Mouse (Mus musculus) lung, embryonic 16.5 days (tissue): ENCODE results near the gene Eif5a. TPM values are rescaled to one million over a fixed set of nuclear protein-coding genes. Genes with fewer than 3 reads are reported as not detected.

Source experiments
- ATAC-seq: fragments of 200-750 bp; cut with Nextera tagmentation; 2 replicates; pipeline ENCODE4 v1.8.0; 2017; ENCODE audit warnings: low read depth, mild to moderate bottlenecking, moderate library complexity
- H3K27ac ChIP-seq: fragments of 300-500 bp; sonication (generic); 2 replicates; pipeline ENCODE4 v1.5.1; 2014; ENCODE audit warnings: mild to moderate bottlenecking, control low read depth, low read length
- H3K27me3 ChIP-seq: fragments of 300-500 bp; sonication (generic); 2 replicates; pipeline ENCODE4 v1.6.1; 2014; ENCODE audit warnings: low read depth, low read length, mixed read lengths; ENCODE audit not compliant: control insufficient read depth, insufficient read depth
- H3K36me3 ChIP-seq: fragments of 300-500 bp; sonication (generic); 2 replicates; pipeline ENCODE4 v1.6.1; 2014; ENCODE audit warnings: low read length; ENCODE audit not compliant: control insufficient read depth, insufficient read depth
- H3K4me1 ChIP-seq: fragments of 300-500 bp; sonication (generic); replicated peaks from 2 replicates; pipeline ENCODE4 v1.6.1; 2014; ENCODE audit warnings: low read length, mixed read lengths; ENCODE audit not compliant: control insufficient read depth, insufficient read depth
- H3K4me2 ChIP-seq: fragments of 300-500 bp; sonication (generic); 2 replicates; pipeline ENCODE4 v1.6.1; 2014; ENCODE audit warnings: low read depth, low read length, control low read depth
- H3K4me3 ChIP-seq: fragments of 300-500 bp; sonication (generic); 2 replicates; pipeline ENCODE4 v1.5.1; 2014; ENCODE audit warnings: mild to moderate bottlenecking, low read length, control low read depth
- H3K9ac ChIP-seq: fragments of 300-500 bp; sonication (generic); 2 replicates; pipeline ENCODE4 v1.6.1; 2014; ENCODE audit warnings: low read length, control low read depth
- H3K9me3 ChIP-seq: fragments of 300-500 bp; sonication (generic); 2 replicates; pipeline ENCODE4 v1.6.1; 2016; ENCODE audit warnings: low read length; ENCODE audit not compliant: control insufficient read depth
- WGBS: fragments of 180-500 bp; shearing (Covaris S2); extraction: QIAGEN DNeasy Blood & Tissue Kit; methylation state at CpG from one replicate; pipeline ENCODE4 v1.1.7; 2014; 5-methylcytosine and 5-hydroxymethylcytosine counted together
- polyA plus RNA-seq: library from polyadenylated mRNA; unstranded; fragments of >200 nt; fragmentation: Nextera tagmentation; extraction: Ambion mirVana; gene quantifications from 2 replicates; pipeline ENCODE4 v1.2.1, GENCODE M21; 2015

The Eif5a gene
- polyA plus RNA-seq, 1 experiment from 2014 or later: 1,410 TPM

DNA sequence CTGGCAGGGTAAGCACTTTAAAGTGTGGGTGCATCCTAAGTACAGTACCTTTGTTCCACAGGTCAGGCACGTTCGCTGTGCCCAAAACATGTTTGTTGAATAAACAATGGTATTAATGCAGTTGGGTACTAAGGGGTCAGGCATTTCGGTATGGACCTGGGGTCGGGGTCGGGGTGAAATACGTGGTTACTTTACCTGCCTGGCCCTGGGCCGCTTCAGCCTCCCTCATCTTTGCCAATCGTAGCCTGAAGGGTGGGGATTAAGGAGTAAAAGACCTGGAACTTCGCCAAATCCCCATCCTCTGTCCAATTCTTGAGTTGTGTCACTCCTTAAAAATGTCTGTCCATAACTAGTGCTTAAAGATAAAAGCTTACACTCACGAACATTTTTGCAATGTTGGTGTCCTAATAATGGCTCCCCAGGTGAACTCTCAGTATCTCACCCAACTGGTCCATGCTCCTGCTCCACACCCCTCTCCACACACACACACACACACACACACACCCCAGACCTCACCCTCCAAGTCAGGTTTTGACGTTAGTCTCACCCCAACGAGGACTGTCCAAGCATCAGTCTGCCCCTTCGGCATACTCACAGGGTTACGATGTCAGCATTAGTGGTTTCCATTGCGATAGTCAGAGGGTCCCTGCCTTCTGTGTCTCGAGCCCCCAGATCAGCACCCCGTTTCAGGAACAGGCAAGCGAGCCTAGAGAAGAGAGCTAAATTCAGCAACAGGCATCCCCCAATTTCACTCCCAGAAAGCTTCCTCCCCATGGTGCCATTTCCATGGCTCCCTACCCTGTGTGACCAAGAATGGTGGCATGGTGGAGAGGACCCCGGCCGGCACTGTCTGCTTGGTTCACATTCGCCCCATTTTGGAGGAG lies 39.7 kb downstream of the Eif5a start:
- peaks cover 38% of the 10 kb centered on the region for H3K4me1 ChIP-seq
- H3K36me3 ChIP-seq: no peaks in the 10 kb centered on the region
- ATAC-seq: no peak
- peak overlapping the region; percentile 87 for H3K4me2 ChIP-seq
- H3K9ac ChIP-seq: peak overlapping the region; percentile 76
- peak overlapping the region; percentile 62 for H3K4me3 ChIP-seq
- WGBS: 52% methylated on average over 21 of the region's 21 CpGs
- H3K27me3 ChIP-seq: no peaks in the 10 kb centered on the region
- H3K27ac ChIP-seq: peak overlapping the region; percentile 95
- H3K9me3 ChIP-seq: no peaks in the 10 kb centered on the region

DNA sequence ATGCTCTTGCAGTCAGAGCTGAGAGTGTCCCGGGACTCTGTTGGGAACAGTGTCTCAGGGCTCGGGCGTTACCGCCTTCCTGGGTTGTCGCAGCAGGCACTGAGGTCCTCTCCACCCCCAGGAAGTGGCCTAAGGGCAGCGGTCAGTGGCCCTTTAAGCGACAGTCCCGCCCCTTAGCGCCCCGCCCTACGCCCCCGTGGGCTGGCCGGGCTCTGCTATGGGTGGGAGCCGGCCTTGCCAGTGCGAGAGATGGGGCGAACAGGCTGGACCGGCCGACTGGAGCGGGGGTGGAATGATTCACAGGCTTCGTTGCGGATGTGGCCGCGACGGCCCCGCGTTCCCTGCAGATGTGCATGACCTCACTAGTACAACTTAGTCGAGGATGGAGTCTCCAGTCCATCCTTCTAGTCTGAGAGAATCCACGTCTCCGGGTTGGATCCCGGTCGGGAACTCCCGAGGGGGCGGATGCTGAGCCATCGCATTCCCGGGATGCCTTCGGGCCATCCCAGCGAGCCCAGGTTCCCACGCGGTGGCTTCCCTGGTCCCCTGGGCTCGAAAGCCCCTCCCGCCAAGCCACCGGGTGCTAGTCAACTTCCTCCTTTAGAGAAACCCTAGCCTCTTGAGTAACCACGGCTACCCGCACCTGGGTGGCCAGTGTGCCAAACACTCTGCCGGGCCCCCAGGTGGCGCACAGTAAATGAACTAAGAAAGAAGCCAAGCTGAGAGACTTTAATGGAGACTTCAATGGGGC lies 40.7 kb downstream of the Eif5a start, which contains the start of gene Kctd11:
Gene Kctd11 (minus strand): TSS at position 554 of the 751 bp plus-strand sequence.
- Histone ChIP-seq H3K27ac (peak within 1 kb of the TSS; percentile 95), H3K4me2 (peak within 1 kb of the TSS; percentile 87), H3K9ac (peak within 1 kb of the TSS; percentile 76), H3K36me3 (no peaks in the 10 kb centered on the region), H3K4me1 (peaks cover 46% of the 10 kb centered on the region), H3K4me3 (peak within 1 kb of the TSS; percentile 62), H3K9me3 (no peaks in the 10 kb centered on the region), H3K27me3 (no peaks in the 10 kb centered on the region)
- peak; percentile 93 for ATAC-seq
- WGBS: under 1% methylated on average over 46 of the region's 46 CpGs

DNA sequence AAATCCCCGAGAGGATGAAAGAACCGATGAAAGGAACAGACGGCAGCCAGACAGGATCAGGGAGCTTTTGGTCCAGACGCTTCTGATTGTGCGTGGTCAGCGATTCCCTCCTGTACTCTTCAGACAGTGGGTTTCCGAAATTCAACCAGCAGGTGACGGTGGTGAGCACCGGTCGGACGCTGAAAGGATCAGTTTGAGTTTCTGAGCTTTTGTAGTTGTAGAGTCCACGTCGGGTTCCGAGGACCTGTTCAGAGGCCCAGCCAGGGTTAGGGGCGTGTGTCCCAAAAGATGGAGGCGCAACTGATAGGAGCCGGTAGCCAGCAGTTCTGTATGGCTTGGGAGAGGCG lies 41.3 kb downstream of the Eif5a start:
- Histone ChIP-seq H3K4me1 (peaks cover 52% of the 10 kb centered on the region), H3K4me2 (peak overlapping the region; percentile 87), H3K27ac (peak overlapping the region; percentile 95), H3K9me3 (no peaks in the 10 kb centered on the region), H3K4me3 (peak overlapping the region; percentile 62), H3K9ac (peak overlapping the region; percentile 76), H3K27me3 (no peaks in the 10 kb centered on the region), H3K36me3 (no peaks in the 10 kb centered on the region)
- ATAC-seq: peak; percentile 35; the same call in 1 of the 2 replicates
- 1% methylated on average over 18 of the region's 18 CpGs for WGBS

DNA sequence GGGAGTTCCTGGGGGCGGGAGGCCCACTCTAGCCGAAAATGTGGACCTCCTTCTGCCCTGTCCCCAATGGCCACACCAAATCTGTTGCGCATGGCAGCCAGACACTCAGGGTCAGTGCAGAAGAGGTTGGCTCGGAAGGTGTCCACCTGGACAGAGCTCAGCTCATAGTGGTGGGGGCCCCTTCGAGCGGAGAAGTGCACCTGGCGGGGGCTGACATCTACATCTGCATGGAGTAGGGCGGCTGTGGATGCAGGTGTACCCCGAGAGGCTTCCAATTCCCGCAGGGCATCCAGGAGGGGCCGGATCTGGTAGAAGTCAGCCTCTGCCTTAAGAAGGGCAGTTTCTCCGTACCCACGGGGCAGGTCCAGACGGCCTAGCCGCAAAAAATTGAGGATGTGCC lies 42.0 kb downstream of the Eif5a start:
- H3K27ac ChIP-seq: no peak overlapping the region
- no peaks in the 10 kb centered on the region for H3K9me3 ChIP-seq
- peak overlapping the region; percentile 76 for H3K9ac ChIP-seq
- H3K4me2 ChIP-seq: peak overlapping the region; percentile 87
- no peaks in the 10 kb centered on the region for H3K36me3 ChIP-seq
- 35% methylated on average over 15 of the region's 15 CpGs for WGBS
- peaks cover 53% of the 10 kb centered on the region for H3K4me1 ChIP-seq
- no peak for ATAC-seq
- H3K4me3 ChIP-seq: peak overlapping the region; percentile 62
- H3K27me3 ChIP-seq: no peaks in the 10 kb centered on the region

GRCm38 (mm10) chr11:69878952-69879351 lies 42.8 kb downstream of the Eif5a start:
- Histone ChIP-seq H3K4me2 (peak overlapping the region; percentile 87), H3K36me3 (no peaks in the 10 kb centered on the region), H3K27me3 (no peaks in the 10 kb centered on the region), H3K27ac (no peak overlapping the region), H3K4me1 (peaks cover 49% of the 10 kb centered on the region), H3K9ac (peak overlapping the region; percentile 76), H3K4me3 (peak overlapping the region; percentile 62), H3K9me3 (no peaks in the 10 kb centered on the region)
- WGBS: 80% methylated on average over 6 of the region's 6 CpGs
- ATAC-seq: no peak

- WGBS: 75% methylated on average over 3 of the region's 3 CpGs
- H3K27me3 ChIP-seq: no peaks in the 10 kb centered on the region
- peak overlapping the region; percentile 49; the same call in 1 of the 2 replicates for H3K9ac ChIP-seq
- peaks cover 49% of the 10 kb centered on the region for H3K4me1 ChIP-seq
- ATAC-seq: no peak
- H3K4me2 ChIP-seq: no peak overlapping the region
- H3K9me3 ChIP-seq: no peaks in the 10 kb centered on the region
- H3K36me3 ChIP-seq: no peaks in the 10 kb centered on the region
- no peak overlapping the region; the same call in 1 of the 2 replicates for H3K4me3 ChIP-seq
- H3K27ac ChIP-seq: no peak overlapping the region
Observed at GRCm38 (mm10) chr11:69878399-69878798, 43.4 kb downstream of the Eif5a start.

GRCm38 (mm10) chr11:69877878-69878277 lies 43.9 kb downstream of the Eif5a start, which contains the start of gene Tmem95:
Gene Tmem95 (minus strand): TSS chr11:69878018.
- 81% methylated on average over 11 of the region's 11 CpGs for WGBS
- no peak within 1 kb of the TSS; the same call in 1 of the 2 replicates for H3K27ac ChIP-seq

DNA sequence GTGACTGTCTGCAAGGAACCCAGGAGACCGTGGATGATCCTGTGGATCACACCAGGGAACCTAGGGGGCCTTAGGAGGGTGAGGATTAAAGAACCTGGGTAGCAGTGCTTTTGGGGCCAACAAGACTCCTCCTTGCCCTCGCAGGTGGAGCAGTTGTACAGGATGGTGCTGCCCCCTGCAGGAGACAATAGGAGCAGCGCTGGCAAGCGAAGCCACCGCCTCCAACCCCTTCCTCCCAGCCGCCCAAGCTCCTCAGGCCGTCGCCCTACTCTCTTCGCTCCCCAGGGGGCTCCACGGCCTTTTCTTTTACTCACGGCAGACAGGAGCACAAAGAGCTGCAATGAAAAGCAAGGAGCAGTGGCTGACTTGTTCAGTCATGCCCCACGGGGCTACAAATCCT lies 44.9 kb downstream of the Eif5a start:
- WGBS: 3% methylated on average over 12 of the region's 12 CpGs
- ATAC-seq: peak; percentile 16
- Histone ChIP-seq H3K36me3 (no peaks in the 10 kb centered on the region), H3K27ac (peak overlapping the region; percentile 72), H3K27me3 (no peaks in the 10 kb centered on the region), H3K9me3 (no peaks in the 10 kb centered on the region), H3K9ac (0 out of 2 replicates have a peak overlapping the region, but pooled peaks have one; percentile 13), H3K4me2 (peak overlapping the region; percentile 36), H3K4me3 (no peak overlapping the region), H3K4me1 (peaks cover 49% of the 10 kb centered on the region)

More at GRCm38 (mm10) chr11:69877878-69878277, 43.9 kb downstream of the Eif5a start, which contains the start of gene Tmem95:
- no peak within 1 kb of the TSS; the same call in 1 of the 2 replicates for H3K4me3 ChIP-seq
- peak within 1 kb of the TSS; percentile 49; the same call in 1 of the 2 replicates for H3K9ac ChIP-seq
- H3K27me3 ChIP-seq: no peaks in the 10 kb centered on the region
- H3K4me1 ChIP-seq: peaks cover 49% of the 10 kb centered on the region
- H3K9me3 ChIP-seq: no peaks in the 10 kb centered on the region
- H3K4me2 ChIP-seq: peak within 1 kb of the TSS; percentile 87
- no peak for ATAC-seq
- H3K36me3 ChIP-seq: no peaks in the 10 kb centered on the region

GRCm38 (mm10) chr11:69876186-69876585 lies 45.6 kb downstream of the Eif5a start:
- no peaks in the 10 kb centered on the region for H3K27me3 ChIP-seq
- H3K36me3 ChIP-seq: no peaks in the 10 kb centered on the region
- H3K4me3 ChIP-seq: no peak overlapping the region
- peaks cover 45% of the 10 kb centered on the region for H3K4me1 ChIP-seq
- H3K9me3 ChIP-seq: no peaks in the 10 kb centered on the region
- H3K27ac ChIP-seq: peak overlapping the region; percentile 72
- 24% methylated on average over 7 of the region's 7 CpGs for WGBS
- peak; percentile 18 for ATAC-seq
- H3K4me2 ChIP-seq: no peak overlapping the region
- no peak overlapping the region for H3K9ac ChIP-seq
